Mouse (Mus musculus) right cerebral cortex, postnatal 25 days (tissue): ENCODE measurements around the gene Dhtkd1.

Source experiments
- DNase-seq: peaks from one replicate; pipeline ENCODE4 v3.0.0; 2022

Gene Dhtkd1

DNA sequence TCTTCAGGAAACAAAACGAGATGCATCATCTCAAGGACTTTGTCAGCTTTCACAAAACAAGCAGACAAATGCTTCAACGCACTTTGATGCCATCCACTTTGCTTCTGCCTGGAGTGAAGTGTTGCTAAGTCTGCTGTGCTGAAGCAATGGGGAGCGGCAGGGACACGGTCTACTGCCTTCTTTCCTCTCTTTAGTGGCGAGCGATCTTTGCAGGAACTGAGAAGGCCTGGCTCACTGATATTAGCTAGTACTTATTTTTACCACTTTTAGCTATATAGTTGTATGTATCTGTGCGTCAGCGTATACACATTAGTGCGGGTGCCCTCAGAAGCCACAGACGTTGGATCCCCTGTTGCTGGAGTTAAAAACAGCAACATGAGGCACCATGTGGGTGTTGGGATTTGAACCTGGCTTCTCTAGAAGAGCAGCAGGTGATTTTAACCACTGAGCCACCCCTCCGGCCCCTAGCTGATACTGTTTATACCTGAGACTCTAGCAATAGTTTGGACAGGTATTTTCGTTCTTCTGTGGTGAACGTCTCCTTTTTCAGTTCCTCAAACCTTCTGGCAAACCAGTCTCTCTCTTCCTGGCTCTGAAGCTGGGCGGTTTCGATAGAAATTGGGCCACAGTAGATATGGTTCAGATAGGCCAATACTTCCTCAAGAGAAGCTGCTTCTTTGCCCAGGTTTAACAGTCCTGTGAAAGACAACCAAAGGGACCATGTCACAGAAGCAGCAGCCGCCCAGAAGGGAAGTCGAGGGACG is 12.1 kb downstream of the Dhtkd1 start:
- no peak for DNase-seq

DNA sequence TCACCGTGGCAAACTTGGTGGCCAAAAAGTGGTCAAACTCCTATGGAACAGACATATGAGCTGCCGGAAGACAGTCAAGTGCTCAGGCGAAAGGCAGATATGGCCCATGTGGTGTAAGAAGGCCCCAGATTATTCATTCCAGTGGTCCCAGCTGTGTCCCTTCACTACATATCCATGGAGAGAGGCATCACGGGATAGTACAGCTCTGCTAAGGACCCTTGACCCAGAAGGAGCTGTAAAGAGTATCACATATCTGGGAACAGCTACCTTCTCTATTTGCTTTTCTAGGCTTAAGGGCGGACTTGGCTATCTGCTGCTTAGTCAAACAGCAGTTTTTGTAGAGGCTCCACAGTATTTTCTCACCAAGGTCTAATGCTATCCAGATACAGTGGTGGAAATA is 12.8 kb downstream of the Dhtkd1 start:
- no peak for DNase-seq

DNA sequence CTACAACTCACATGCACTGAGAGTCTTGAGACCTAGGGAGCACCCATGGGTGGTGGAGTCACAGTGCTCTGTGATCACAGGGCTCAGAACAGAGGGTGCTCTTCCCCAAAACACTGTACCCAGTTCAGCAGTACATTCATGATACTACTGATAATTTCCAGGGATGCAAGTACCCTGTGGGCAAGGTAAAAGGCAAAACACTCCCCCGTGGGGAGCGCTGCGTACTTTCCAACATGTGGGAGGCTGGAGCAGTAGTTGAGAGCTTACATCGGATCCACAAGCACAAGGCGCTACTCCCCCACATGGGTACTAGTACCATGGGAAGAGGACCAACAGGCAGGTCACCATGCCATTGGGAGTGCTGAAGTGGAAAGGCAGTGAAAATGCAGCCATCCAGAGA is 15.1 kb downstream of the Dhtkd1 start:
- no peak for DNase-seq

DNA sequence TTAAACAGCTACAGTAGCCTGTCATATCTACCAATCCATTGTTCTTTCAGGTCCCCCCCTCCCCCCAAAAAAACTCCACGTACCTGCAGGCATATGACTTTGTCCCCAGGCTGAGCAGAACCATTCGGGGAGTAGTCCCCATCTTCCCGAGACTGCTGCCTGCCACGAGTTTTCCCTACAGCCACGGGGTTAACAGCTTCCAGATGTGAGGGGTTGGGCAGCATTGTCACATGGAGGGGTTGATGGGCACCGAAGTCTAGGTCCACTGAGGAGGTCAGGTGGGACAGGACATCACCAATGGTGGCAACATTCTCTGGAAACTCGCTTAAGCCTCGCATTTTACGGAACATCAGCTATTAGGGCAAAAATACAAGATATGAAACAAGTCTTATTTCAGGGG is 18.8 kb downstream of the Dhtkd1 start:
- DNase-seq = no peak

DNA sequence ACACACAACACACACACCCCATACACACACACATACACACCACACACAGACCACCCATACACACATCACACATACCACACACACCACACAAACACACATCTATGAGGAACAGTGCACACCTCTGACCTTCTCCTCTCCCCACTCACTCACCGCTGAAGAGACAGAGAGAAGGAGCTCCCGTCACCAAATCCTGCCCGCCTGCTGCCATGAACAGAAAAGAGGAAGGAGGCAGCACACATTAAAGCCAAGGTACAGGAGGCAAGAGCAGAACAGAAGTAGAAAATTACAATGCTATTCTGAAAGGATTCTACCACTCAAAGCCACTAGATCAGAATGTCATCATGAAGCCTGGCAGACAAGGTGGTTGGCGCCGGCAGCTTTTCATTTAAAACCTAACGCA is 19.8 kb downstream of the Dhtkd1 start:
- no peak for DNase-seq

DNA sequence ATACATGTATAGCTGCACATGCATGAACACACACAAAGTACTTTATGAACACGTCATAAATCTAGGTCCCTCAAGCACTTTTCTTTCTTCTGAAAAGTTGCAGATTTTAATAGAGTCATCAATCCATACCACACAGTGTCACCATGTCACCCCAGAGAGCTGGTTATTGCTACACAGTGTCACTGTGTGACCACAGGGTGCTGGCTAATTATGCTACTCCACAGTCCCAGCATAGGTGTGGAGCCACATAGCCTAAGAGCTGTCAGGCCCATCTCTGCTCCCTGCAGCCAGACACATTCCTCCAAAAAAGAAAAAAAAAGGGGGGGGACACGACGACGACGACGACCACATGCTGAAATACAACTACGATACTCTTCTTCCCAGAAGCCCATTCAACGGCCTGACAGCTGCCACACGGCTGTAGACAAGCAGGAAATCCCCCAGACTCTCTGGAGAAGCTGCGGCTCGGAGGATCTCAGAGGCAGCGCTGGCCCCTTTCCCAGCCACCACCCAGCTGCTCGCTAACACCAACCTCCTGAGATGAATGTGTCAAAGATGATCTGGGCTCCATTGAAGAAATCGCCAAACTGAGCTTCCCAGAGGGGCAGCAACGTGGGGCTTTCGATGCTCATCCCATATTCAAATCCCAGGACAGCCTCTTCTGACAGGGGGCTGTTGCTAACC is 31.2 kb downstream of the Dhtkd1 start:
- no peak for DNase-seq

DNA sequence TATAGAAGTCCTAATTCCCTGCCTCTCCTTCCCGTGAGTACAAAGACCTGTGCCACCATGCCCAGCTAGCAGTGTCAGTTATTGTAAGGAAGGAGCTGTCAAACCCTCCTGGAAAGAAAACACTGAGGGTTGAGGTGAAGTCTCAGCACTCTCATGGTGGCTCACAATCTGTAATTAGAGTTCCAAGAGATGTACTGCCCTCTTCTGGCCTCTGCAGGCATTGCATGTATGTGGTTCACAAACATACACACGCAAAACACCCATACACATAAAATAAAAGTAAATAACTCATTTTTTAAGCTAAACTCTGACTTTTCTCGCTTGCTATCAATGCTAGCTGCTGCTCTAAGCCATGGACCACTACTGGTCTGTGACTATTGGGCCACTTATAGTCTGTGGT is 36.0 kb downstream of the Dhtkd1 start:
- no peak for DNase-seq

DNA sequence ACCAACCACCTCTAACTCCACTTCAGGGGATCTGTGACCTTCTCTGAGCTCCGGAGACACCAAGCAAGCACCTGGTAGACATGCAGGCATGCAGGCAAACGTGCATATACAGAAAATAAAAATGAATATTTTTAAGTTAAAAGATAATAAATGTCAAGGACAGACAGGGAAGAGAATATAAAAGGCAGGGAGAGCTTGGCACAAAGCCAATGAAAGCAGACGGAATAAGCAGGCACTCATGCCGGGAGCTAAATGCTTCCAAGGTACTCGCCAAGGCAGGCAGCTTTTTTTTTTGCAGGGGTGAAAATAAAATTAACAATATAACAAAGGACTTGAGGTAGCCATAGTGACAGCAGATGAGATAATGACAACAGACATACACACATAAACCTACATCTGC is 36.5 kb downstream of the Dhtkd1 start:
- no peak for DNase-seq

DNA sequence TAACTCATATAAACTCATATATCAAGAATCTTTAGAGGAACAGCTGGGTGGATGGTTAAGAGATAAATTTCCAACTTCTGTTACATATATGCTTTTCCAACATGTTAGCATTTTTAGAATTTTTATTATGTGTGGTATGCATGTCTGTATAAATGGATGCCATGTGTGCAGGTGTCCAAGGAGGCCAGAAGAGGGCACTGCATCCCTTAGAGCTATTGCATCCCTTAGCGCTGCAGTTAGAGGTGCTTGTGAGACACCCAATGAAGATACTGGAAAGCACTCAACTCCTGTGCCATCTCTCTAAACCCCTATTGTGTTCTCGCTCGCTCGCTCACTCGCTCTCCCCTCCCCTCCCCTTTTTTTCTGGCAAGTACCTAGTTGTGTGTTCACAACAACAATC is 42.4 kb downstream of the Dhtkd1 start:
- DNase-seq = no peak

DNA sequence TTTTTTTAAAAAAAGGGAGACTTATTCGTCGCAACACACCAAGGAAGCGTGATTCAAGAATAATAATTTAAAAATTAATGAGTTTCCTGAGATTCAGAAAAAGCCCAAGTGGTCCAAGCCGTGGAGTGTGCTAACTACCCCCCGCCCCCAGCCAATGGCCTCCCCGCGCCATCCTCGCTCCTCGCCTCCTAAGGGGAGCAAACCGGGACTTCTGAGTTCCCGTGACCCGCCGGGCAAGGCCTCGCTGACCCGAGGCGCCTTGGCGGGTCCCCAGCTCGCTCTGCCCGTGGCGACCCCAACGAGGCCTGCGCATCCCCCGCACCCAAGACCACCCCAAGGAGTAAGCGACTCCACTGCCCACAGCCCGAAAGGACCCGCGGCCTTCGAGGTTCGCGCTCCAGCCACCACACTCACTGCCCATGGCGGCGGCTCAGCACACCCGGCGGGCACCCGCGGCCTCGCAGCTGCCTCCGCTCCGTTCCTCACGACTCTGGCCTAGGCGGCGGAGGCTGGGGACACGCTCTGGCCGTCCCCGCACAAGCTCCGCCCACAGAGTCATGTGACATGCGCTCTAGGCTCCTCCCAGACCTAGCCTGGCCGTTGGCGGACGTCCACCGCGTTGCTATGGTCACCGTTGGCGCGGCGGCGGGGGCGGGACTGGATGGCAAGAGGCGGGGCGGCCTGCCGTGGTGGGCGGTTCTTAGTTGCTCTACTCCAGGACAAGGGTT is 47.6 kb downstream of the Dhtkd1 start, which contains the start of gene Sec61a2:
TSS of gene Sec61a2 (minus strand) at position 590 of the 728 bp plus-strand sequence.
- DNase-seq = peak; percentile 99

DNA sequence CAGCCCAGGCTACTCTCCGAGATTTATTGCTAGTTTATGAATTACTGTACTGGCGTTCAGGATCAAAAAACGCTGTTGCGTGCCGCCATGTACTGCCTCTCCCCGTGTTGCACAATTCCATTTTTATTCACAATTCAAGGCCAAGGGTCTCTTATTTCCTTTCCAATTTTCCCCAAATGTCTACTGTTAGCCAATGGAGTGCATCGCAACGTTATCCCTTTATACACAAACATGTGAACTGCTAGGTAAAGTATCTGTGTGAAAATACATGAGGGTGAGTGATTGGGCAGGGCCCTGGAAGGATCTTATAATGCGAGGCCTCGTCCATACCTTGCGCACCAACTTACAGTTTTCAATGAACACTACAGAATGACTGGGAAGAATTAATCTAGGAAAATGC is 48.3 kb downstream of the Dhtkd1 start:
- DNase-seq = no peak

DNA sequence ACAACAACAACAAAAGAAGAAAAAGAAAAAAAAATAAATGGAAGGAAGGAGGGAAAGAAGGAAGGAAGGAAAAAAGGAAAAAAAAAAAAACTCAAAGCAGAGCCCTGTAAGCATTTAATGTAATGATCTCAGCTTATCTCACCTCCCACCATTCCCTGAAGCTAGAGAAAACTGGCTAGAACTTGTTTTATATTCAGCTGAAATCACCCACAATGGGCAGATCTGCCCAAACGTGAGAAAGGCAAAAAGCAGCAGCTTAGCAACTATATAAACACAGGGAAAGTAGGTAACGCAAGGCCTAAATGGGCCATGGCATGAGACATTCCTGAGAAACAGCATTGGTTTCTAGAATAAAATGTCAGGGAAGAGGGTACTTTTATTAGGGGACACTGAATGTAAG is 53.2 kb downstream of the Dhtkd1 start:
- DNase-seq = no peak

DNA sequence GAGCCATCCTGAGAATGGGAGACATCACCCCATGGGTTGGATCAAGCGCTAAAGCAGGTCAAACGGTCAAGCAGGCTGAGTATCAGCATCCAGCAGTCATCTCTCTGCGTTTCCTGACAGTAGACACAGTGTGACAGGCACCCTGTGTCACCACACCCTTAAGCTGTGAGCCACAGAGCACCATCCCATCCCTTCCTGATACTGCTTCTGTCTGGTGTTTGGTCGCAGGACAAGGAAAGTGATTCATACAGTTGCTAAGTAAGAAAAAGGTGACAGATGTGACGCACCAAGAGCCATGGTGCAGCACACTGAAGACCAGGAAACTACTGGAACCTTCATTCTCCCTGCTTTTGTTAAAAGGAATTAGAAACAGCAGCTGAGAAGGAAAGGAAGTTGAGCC is 53.7 kb downstream of the Dhtkd1 start:
- DNase-seq = no peak

DNA sequence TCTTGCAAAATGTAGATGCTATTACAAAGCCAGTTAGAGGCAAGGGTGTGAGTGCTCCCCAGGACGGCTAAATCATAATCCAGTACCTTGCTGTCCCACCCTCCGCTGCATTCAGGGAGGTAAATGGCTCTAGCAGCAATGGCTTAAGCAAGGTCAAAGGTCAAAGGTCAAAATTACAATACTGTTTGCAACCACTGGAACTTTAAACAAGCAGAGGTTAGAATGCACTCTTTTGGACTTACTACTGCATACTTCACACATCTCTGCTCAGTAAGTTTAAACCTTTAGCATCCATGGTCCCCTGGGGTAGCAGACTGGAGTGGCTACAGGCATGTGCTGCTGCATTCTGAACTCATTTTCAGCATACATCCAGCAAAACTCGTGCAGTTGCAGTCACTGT is 65.1 kb downstream of the Dhtkd1 start:
- DNase-seq = no peak

DNA sequence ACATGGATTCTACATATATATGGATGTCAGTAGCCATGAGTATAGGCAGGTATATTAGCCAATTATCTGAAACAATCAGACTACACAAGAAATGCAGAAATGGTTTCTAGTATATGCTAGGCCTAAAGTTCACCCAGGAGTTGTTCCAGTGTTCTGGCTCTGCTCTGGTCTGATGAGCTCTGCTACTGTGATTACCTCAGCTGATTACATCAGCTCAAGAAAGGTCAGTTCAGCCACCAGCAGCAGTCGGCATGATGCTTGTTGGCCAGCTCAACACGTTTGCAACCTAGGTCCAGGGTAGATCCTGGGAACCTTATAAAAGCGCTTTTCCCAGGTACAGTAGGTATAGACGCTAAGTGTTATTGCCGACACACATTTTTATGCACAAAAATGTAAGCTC is 72.8 kb downstream of the Dhtkd1 start:
- DNase-seq = no peak

DNA sequence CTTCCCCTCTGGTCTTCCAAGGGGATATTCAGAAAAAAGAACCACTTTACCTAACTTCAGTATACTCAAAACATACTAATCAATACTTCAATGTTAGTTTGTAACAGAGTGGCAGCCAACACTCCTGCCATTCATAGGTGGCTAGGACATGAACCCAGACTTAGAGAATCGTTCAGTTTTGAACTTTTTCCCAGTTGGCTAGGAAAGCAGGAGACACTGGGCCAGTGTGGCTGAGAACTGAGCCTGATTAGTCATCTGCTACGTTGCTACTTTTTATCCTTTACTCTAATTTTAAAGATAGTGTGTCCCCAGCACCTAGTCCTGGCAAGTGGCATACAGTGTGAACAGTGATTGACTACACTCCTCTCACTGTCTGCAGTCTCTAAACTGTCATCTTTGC is 74.9 kb downstream of the Dhtkd1 start:
- DNase-seq = no peak

DNA sequence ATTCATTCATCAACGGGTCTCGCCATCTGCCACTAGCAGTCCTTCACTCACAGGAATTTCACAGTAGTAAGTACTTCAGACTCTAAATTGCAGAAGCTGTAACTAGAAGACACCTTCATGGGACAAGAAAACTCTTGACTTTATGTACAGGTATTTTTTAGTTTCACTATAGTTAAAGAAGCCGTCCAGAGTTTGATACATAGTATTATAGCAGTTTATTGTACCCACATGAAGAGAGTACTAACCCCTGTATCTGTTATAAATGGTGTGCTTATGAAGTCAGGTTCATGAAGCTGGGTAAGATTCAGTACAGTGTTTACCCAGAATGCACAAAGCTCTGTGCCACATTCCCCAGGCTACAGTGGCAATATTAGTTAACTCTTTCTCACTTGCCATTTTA is 79.8 kb downstream of the Dhtkd1 start, which contains the start of gene Gm13199:
TSS of gene Gm13199 (minus strand) at position 101 of the 400 bp plus-strand sequence.
- DNase-seq = no peak

DNA sequence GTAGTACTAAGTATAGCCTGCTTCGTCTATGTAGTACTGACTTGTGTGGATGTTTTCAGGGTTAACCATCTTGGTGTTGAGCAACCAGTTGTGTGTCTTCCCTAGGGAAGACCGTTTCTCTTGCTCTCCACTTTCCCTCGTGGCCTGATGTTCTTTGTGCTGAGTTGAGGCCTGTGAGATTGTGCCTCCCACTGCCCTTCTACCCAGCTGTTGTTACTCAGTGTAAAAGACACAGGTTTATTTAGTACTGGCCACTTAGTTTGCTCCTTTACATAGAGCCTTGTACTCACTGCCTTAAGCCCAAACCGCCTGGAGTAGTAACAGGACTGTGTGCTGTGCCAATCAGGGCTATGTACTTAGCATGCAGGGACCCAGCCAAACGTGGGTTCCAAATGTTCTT is 90.7 kb downstream of the Dhtkd1 start:
- no peak for DNase-seq

DNA sequence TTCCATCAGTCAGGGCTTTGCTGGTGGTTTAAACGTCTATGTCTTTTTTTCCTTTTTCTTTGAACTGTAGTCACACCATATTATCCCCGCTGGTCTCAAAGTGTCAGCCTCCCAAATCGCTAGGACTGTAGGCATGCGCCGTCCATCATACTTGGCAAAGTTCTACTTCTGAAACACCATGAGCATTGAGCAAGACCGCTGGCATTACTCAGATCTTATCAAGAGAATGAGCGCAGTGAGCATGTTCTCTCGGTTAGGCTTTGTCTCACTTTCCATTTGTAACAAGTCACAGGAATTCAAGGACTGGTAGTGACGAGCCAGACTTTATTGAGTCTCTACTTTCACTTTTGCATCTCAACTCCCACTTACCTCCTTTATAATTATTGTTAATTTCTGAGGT is 91.5 kb downstream of the Dhtkd1 start:
- DNase-seq = no peak
